Mouse (Mus musculus) kidney, embryonic 15.5 days (tissue): ENCODE data around the gene Cab39l. TPM values are rescaled to one million over a fixed set of nuclear protein-coding genes. Genes with fewer than 3 reads are reported as not detected.
"Not testable (repeated sequence)": the region's sequence is repeated elsewhere in the genome, so short reads cannot be mapped to it uniquely, and the experiment has no call there.

Source experiments
- ATAC-seq: fragments of 200-750 bp; cut with Nextera tagmentation; replicated peaks from 2 replicates; pipeline ENCODE4 v1.8.0; 2017; ENCODE audit warnings: moderate TSS enrichment; ENCODE audit not compliant: low FRiP score
- H3K27ac ChIP-seq: fragments of 300-500 bp; sonication (generic); 2 replicates; pipeline ENCODE4 v1.5.1; 2015; ENCODE audit warnings: mild to moderate bottlenecking, inconsistent platforms
- H3K27me3 ChIP-seq: fragments of 300-500 bp; sonication (generic); 2 replicates; pipeline ENCODE4 v1.6.1; 2015; ENCODE audit warnings: inconsistent platforms
- H3K36me3 ChIP-seq: fragments of 300-500 bp; sonication (generic); 2 replicates; pipeline ENCODE4 v1.6.1; 2015; ENCODE audit warnings: inconsistent platforms
- H3K4me1 ChIP-seq: fragments of 300-500 bp; sonication (generic); 2 replicates; pipeline ENCODE4 v1.6.1; 2015; ENCODE audit warnings: inconsistent platforms
- H3K4me2 ChIP-seq: fragments of 300-500 bp; sonication (generic); 2 replicates; pipeline ENCODE4 v1.6.1; 2015; ENCODE audit warnings: moderate library complexity, mild to moderate bottlenecking, inconsistent platforms
- H3K4me3 ChIP-seq: fragments of 300-500 bp; sonication (generic); replicated peaks from 2 replicates; pipeline ENCODE4 v1.5.1; 2015; ENCODE audit warnings: mild to moderate bottlenecking, inconsistent platforms
- H3K9ac ChIP-seq: fragments of 300-500 bp; sonication (generic); 2 replicates; pipeline ENCODE4 v1.6.1; 2015; ENCODE audit warnings: mild to moderate bottlenecking, inconsistent platforms
- H3K9me3 ChIP-seq: fragments of 300-500 bp; sonication (generic); replicated peaks from 2 replicates; pipeline ENCODE4 v1.6.1; 2016; ENCODE audit warnings: inconsistent platforms
- WGBS: fragments of 180-500 bp; shearing (Covaris S2); methylation state at CpG from one replicate; pipeline ENCODE4 v1.1.7; 2015; ENCODE audit warnings: mixed read lengths; 5-methylcytosine and 5-hydroxymethylcytosine counted together
- polyA plus RNA-seq: library from polyadenylated mRNA; unstranded; fragments of >200 nt; fragmentation: Nextera tagmentation; extraction: Ambion mirVana; gene quantifications from 2 replicates; pipeline ENCODE4 v1.2.1, GENCODE M21; 2015

Cab39l gene
- polyA plus RNA-seq, 1 experiment from 2014 or later: 41.1 TPM

GRCm38 (mm10) chr14:59594988-59595387 is 154.2 kb downstream of the Cab39l start:
- no peaks in the 10 kb centered on the region for H3K9me3 ChIP-seq
- WGBS: 94% methylated on average over 3 of the region's 3 CpGs
- no peak for ATAC-seq
- peaks cover 46% of the 10 kb centered on the region for H3K36me3 ChIP-seq
- H3K4me3 ChIP-seq: no peak overlapping the region
- H3K4me1 ChIP-seq: peaks cover 11% of the 10 kb centered on the region
- H3K9ac ChIP-seq: no peak overlapping the region
- H3K27me3 ChIP-seq: no peaks in the 10 kb centered on the region
- no peak overlapping the region for H3K4me2 ChIP-seq
- no peak overlapping the region for H3K27ac ChIP-seq

GRCm38 (mm10) chr14:59597398-59598259 is 156.9 kb downstream of the Cab39l start, which contains the start of gene Cdadc1:
Cdadc1 (minus strand) TSS chr14:59597959.
- Histone ChIP-seq H3K4me3 (peak within 1 kb of the TSS; percentile 98), H3K4me2 (peak within 1 kb of the TSS; percentile 77), H3K4me1 (peaks cover 11% of the 10 kb centered on the region), H3K27ac (peak within 1 kb of the TSS; percentile 68), H3K9ac (peak within 1 kb of the TSS; percentile 88), H3K9me3 (no peaks in the 10 kb centered on the region), H3K36me3 (peaks cover 24% of the 10 kb centered on the region), H3K27me3 (0 out of 2 replicates have a peak, but pooled peaks cover 6% of the 10 kb centered on the region)
- WGBS: 1% methylated on average over 45 of the region's 48 CpGs
- peak; percentile 94 for ATAC-seq

GRCm38 (mm10) chr14:59598260-59598627 is 157.5 kb downstream of the Cab39l start:
- Histone ChIP-seq H3K4me1 (peaks cover 11% of the 10 kb centered on the region), H3K9me3 (no peaks in the 10 kb centered on the region), H3K4me2 (peak overlapping the region; percentile 77), H3K4me3 (peak overlapping the region; percentile 98), H3K27me3 (0 out of 2 replicates have a peak, but pooled peaks cover 9% of the 10 kb centered on the region), H3K9ac (peak overlapping the region; percentile 88), H3K27ac (peak overlapping the region; percentile 68), H3K36me3 (peaks cover 19% of the 10 kb centered on the region; the same call in 1 of the 2 replicates)
- ATAC-seq: peak; percentile 50
- WGBS: 1% methylated on average over 8 of the region's 8 CpGs

GRCm38 (mm10) chr14:59604002-59604645 is 163.4 kb downstream of the Cab39l start:
- WGBS: 66% methylated on average over 5 of the region's 5 CpGs

GRCm38 (mm10) chr14:59605671-59606353 is 165.0 kb downstream of the Cab39l start:
- H3K27ac ChIP-seq: no peak overlapping the region
- WGBS: 24% methylated on average over 5 of the region's 5 CpGs
- 0 out of 2 replicates have a peak, but pooled peaks cover 9% of the 10 kb centered on the region for H3K27me3 ChIP-seq
- peaks cover 2% of the 10 kb centered on the region; the same call in 1 of the 2 replicates for H3K4me1 ChIP-seq
- ATAC-seq: no peak
- H3K4me3 ChIP-seq: no peak overlapping the region
- H3K4me2 ChIP-seq: no peak overlapping the region
- H3K36me3 ChIP-seq: no peaks in the 10 kb centered on the region
- no peaks in the 10 kb centered on the region for H3K9me3 ChIP-seq
- no peak overlapping the region for H3K9ac ChIP-seq

More at GRCm38 (mm10) chr14:59604002-59604645, 163.4 kb downstream of the Cab39l start:
- Histone ChIP-seq H3K9me3 (no peaks in the 10 kb centered on the region), H3K27ac (no peak overlapping the region), H3K9ac (no peak overlapping the region), H3K4me1 (peaks cover 2% of the 10 kb centered on the region; the same call in 1 of the 2 replicates), H3K27me3 (0 out of 2 replicates have a peak, but pooled peaks cover 9% of the 10 kb centered on the region), H3K4me2 (no peak overlapping the region), H3K36me3 (no peaks in the 10 kb centered on the region), H3K4me3 (no peak overlapping the region)
- ATAC-seq: no peak

GRCm38 (mm10) chr14:59607021-59607420 is 166.2 kb downstream of the Cab39l start:
- Histone ChIP-seq H3K27me3 (0 out of 2 replicates have a peak, but pooled peaks cover 4% of the 10 kb centered on the region), H3K9me3 (no peaks in the 10 kb centered on the region), H3K9ac (no peak overlapping the region), H3K4me2 (no peak overlapping the region), H3K4me3 (no peak overlapping the region), H3K27ac (no peak overlapping the region), H3K36me3 (no peaks in the 10 kb centered on the region), H3K4me1 (peaks cover 2% of the 10 kb centered on the region; the same call in 1 of the 2 replicates)
- WGBS: 33% methylated on average over 3 of the region's 3 CpGs
- ATAC-seq: no peak

- Histone ChIP-seq H3K27ac (no peak overlapping the region), H3K4me1 (no peaks in the 10 kb centered on the region), H3K27me3 (peaks cover 6% of the 10 kb centered on the region; the same call in 1 of the 2 replicates), H3K4me3 (no peak overlapping the region), H3K9ac (no peak overlapping the region), H3K4me2 (no peak overlapping the region), H3K36me3 (no peaks in the 10 kb centered on the region), H3K9me3 (no peaks in the 10 kb centered on the region)
- 41% methylated on average over 14 of the region's 14 CpGs for WGBS
- ATAC-seq: no peak
Observed at GRCm38 (mm10) chr14:59612920-59613625, 172.3 kb downstream of the Cab39l start.

- H3K9ac ChIP-seq, H3K36me3 ChIP-seq, H3K4me2 ChIP-seq, H3K27ac ChIP-seq, H3K4me3 ChIP-seq, ATAC-seq, H3K9me3 ChIP-seq, H3K4me1 ChIP-seq, H3K27me3 ChIP-seq: not testable (repeated sequence)
- 79% methylated on average over 3 of the region's 3 CpGs for WGBS
Observed at GRCm38 (mm10) chr14:59614149-59614548, 173.4 kb downstream of the Cab39l start.

- Histone ChIP-seq H3K27me3 (peaks cover 6% of the 10 kb centered on the region; the same call in 1 of the 2 replicates), H3K9ac (no peak overlapping the region), H3K4me3 (no peak overlapping the region), H3K4me1 (no peaks in the 10 kb centered on the region), H3K36me3 (no peaks in the 10 kb centered on the region), H3K27ac (no peak overlapping the region), H3K9me3 (no peaks in the 10 kb centered on the region), H3K4me2 (no peak overlapping the region)
- 47% methylated on average over 7 of the region's 7 CpGs for WGBS
- no peak for ATAC-seq
Observed at GRCm38 (mm10) chr14:59616802-59617201, 176.0 kb downstream of the Cab39l start.

- 0 out of 2 replicates have a peak overlapping the region, but pooled peaks have one; percentile 10 for H3K27ac ChIP-seq
- WGBS: 20% methylated on average over 9 of the region's 9 CpGs
- peak overlapping the region; percentile 93 for H3K4me2 ChIP-seq
- peaks cover 58% of the 10 kb centered on the region for H3K27me3 ChIP-seq
- no peak for ATAC-seq
- H3K9me3 ChIP-seq: no peaks in the 10 kb centered on the region
- H3K9ac ChIP-seq: no peak overlapping the region
- peak overlapping the region; percentile 70 for H3K4me3 ChIP-seq
- H3K4me1 ChIP-seq: peaks cover 38% of the 10 kb centered on the region
- no peaks in the 10 kb centered on the region for H3K36me3 ChIP-seq
Observed at GRCm38 (mm10) chr14:59624326-59624885, 183.6 kb downstream of the Cab39l start.
